9 mouse cellular contexts compared by ENCODE assay signal in genomic region chr1:189867034-189867433, GRCm38 (mm10). TPM values are rescaled to one million over a fixed set of nuclear protein-coding genes. Genes with fewer than 3 reads are reported as not detected.
DNase-seq lines count a peak whose midpoint lies in the region; ATAC-seq and TF ChIP-seq lines count a peak whose summit lies in the region.
"Had no signal": no experiment of that assay in that cellular context is flagged by ENCODE, and none has a peak within 500 bp of the region (broad histone marks: within the 10 kb centered on the region; RNA-seq: fewer than 3 reads in every experiment).

No protein-coding gene starts in this region.

- in situ Hi-C loops in CH12.LX (cut with MboI; ENCODE audit: low pct_ligation_motif_present, low pct_unique_long_range_greater_than_20kb, low sequenced_read_pairs), result no loop called here

- no peaks in the 10 kb centered on the region for H3K27me3 ChIP-seq in CH12.LX (replicated peaks)
- H3K27me3 ChIP-seq in heart, postnatal 0 days (ENCODE audit: control insufficient read depth, insufficient read depth, low read length), result no peaks in the 10 kb centered on the region
- no peaks in the 10 kb centered on the region for H3K27me3 ChIP-seq in lung, postnatal 0 days (replicated peaks; ENCODE audit: insufficient read depth, low read length)

- H3K27ac ChIP-seq in CH12.LX (ENCODE audit: insufficient read depth, low read depth), result no peak overlapping the region
- peak overlapping the region; percentile 87 for H3K27ac ChIP-seq in heart, postnatal 0 days (ENCODE audit: low read depth)
- H3K27ac ChIP-seq in lung, postnatal 0 days (ENCODE audit: low read length), result peak overlapping the region; percentile 86

- no peaks in the 10 kb centered on the region for H3K9me3 ChIP-seq in CH12.LX (replicated peaks; ENCODE audit: low read length)
- H3K9me3 ChIP-seq in heart, postnatal 0 days (replicated peaks; ENCODE audit: control insufficient read depth, low read length), result no peaks in the 10 kb centered on the region
- no peaks in the 10 kb centered on the region for H3K9me3 ChIP-seq in lung, postnatal 0 days (ENCODE audit: low read length)

- H3K4me1 ChIP-seq in CH12.LX (ENCODE audit: control insufficient read depth in 1 of 2, insufficient read depth in 2 of 2), result peaks cover 7 to 10% of the 10 kb centered on the region in 2 experiments; a peak in 3 of 4 replicates
- peaks cover 16% of the 10 kb centered on the region for H3K4me1 ChIP-seq in heart, postnatal 0 days (ENCODE audit: control insufficient read depth, insufficient read depth)
- peaks cover 19% of the 10 kb centered on the region for H3K4me1 ChIP-seq in lung, postnatal 0 days (ENCODE audit: insufficient read depth, low read depth, low read length)

- H3K36me3 ChIP-seq in CH12.LX (replicated peaks in 1 of 2; ENCODE audit: control insufficient read depth in 1 of 2, insufficient read depth in 1 of 2, low read length in 1 of 2), result no peaks in the 10 kb centered on the region
- H3K36me3 ChIP-seq in heart, postnatal 0 days (replicated peaks; ENCODE audit: control insufficient read depth, insufficient read depth, low read length), result peaks cover 18% of the 10 kb centered on the region; the same call in 1 of the 2 replicates
- H3K36me3 ChIP-seq in lung, postnatal 0 days (ENCODE audit: insufficient read depth, low read length), result 0 out of 2 replicates have a peak, but pooled peaks cover 6% of the 10 kb centered on the region

- no peak for TF ChIP-seq CTCF in CH12.LX (conservative IDR thresholded peaks at IDR 0.05 in 1 of 2, IDR thresholded peaks at IDR 0.05 in 1 of 2; ENCODE audit: low read depth in 2 of 2, low read length in 2 of 2)
- TF ChIP-seq CTCF in heart, postnatal 0 days (IDR thresholded peaks at IDR 0.05; ENCODE audit: low read depth), result no peak
- TF ChIP-seq CTCF in lung, postnatal 0 days (IDR thresholded peaks at IDR 0.05), result no peak

- H3K4me3 ChIP-seq in CH12.LX (replicated peaks in 1 of 3; ENCODE audit: low read depth in 2 of 3, low read length in 2 of 3, poor library complexity in 1 of 3), result no peak overlapping the region
- no peak overlapping the region for H3K4me3 ChIP-seq in heart, postnatal 0 days (ENCODE audit: low read depth, low read length)
- no peak overlapping the region for H3K4me3 ChIP-seq in lung, postnatal 0 days (ENCODE audit: low read depth, low read length)

- WGBS in heart, postnatal 0 days, result 5% methylated on average over 5 of the region's 5 CpGs
- WGBS in lung, postnatal 0 days, result 8% methylated on average over 5 of the region's 5 CpGs

- no peak overlapping the region for H3K9ac ChIP-seq in CH12.LX (ENCODE audit: insufficient read depth, low read depth)
- no peak overlapping the region for H3K9ac ChIP-seq in heart, postnatal 0 days (replicated peaks; ENCODE audit: low read depth, low read length)
- no peak overlapping the region for H3K9ac ChIP-seq in lung, postnatal 0 days (replicated peaks; ENCODE audit: low read depth)

- TF ChIP-seq RAD21 in CH12.LX (IDR thresholded peaks at IDR 0.05; ENCODE audit: low read depth, low read length), result no peak

- DNase-seq in 416B (ENCODE audit: low read depth) (peak; percentile 84), CH12.LX (ENCODE audit: extremely low read depth) (no peak), adipocyte (ENCODE audit: low spot score) (no peak)
- peak; percentile 80 for DNase-seq in heart, postnatal 0 days (ENCODE audit: low spot score)
- peak; percentile 74 for DNase-seq in lung, postnatal 0 days (ENCODE audit: low spot score)
- DNase-seq in adrenal gland, postnatal 14 days, result no peak
- no peak for DNase-seq in gastrocnemius, postnatal 4 days (ENCODE audit: low spot score in 2 of 2)
- no peak for DNase-seq in Muller cell, postnatal 12 days (ENCODE audit: inconsistent ontology term)

- 0 out of 2 replicates have a peak, but pooled peaks have one; percentile 24 for TF ChIP-seq POLR2A in CH12.LX (IDR thresholded peaks at IDR 0.05; ENCODE audit: low read depth, low read length)

- TF ChIP-seq EP300 in CH12.LX (IDR thresholded peaks at IDR 0.05; ENCODE audit: low read length), result no peak
- TF ChIP-seq EP300 in heart, postnatal 0 days (IDR thresholded peaks at IDR 0.05; ENCODE audit: low read depth), result no peak
- no peak for TF ChIP-seq EP300 in lung, postnatal 0 days (IDR thresholded peaks at IDR 0.05)

- dilution Hi-C loops in CH12.LX (cut with MboI; ENCODE audit: extremely low pct_ligation_motif_present, extremely low pct_unique_long_range_greater_than_20kb, low sequenced_read_pairs), result no loop called here

- peak; percentile 70 for ATAC-seq in heart, postnatal 0 days (ENCODE audit: insufficient read depth, low read depth)
- ATAC-seq in lung, postnatal 0 days, result peak; percentile 62
- ATAC-seq: forebrain, embryonic 14.5 days had no signal

- H3K4me2 ChIP-seq in CH12.LX (ENCODE audit: insufficient read depth, low read depth, poor library complexity, severe bottlenecking), result no peak overlapping the region
- H3K4me2 ChIP-seq in heart, postnatal 0 days (ENCODE audit: low read depth, low read length), result peak overlapping the region; percentile 10
- H3K4me2 ChIP-seq in lung, postnatal 0 days (replicated peaks; ENCODE audit: low read depth, low read length), result peak overlapping the region; percentile 40; the same call in 1 of the 2 replicates

- no peaks in the 10 kb centered on the region for H3K79me2 ChIP-seq in CH12.LX (replicated peaks; ENCODE audit: control insufficient read depth, extremely low read depth, insufficient read depth, poor library complexity, severe bottlenecking)

TF ChIP-seq in CH12.LX, 34 proteins besides CTCF, POLR2A, EP300 and RAD21:
- TF ChIP-seq JUND (conservative IDR thresholded peaks at IDR 0.05; ENCODE audit: low read depth, low read length) (no peak), MYC (IDR thresholded peaks at IDR 0.05; ENCODE audit: low read depth, low read length) (no peak), ZKSCAN1 (IDR thresholded peaks at IDR 0.05; ENCODE audit: borderline replicate concordance, low read depth, low read length) (no peak), UBTF (IDR thresholded peaks at IDR 0.05; ENCODE audit: low read depth, low read length) (no peak), SMC3 (IDR thresholded peaks at IDR 0.05; ENCODE audit: low read depth, low read length) (no peak), ELF1 (IDR thresholded peaks at IDR 0.05; ENCODE audit: low read depth, low read length) (no peak), JUN (IDR thresholded peaks at IDR 0.05; ENCODE audit: insufficient read depth, low read depth, low read length) (no peak), NRF1 (IDR thresholded peaks at IDR 0.05; ENCODE audit: low read depth, low read length) (no peak), MAX (IDR thresholded peaks at IDR 0.05; ENCODE audit: low read length) (no peak)

RNA-seq across cellular contexts. Expression of gene Smyd2, which starts 55.1 kb away (rescaled TPM):
- 79.9 and 92.7 TPM in 2 replicates for total RNA-seq in CH12.LX (2012; rRNA removed)
- total RNA-seq in CH12.LX (2014; rRNA removed), result 84.7 and 85.8 TPM in 2 replicates
- 103 and 119 TPM in 2 replicates for polyA plus RNA-seq in CH12.LX (2012; ENCODE audit: insufficient read length, low read depth)
- total RNA-seq in heart, postnatal 0 days (2014; rRNA removed; ENCODE audit: low replicate concordance), result 218 and 234 TPM in 2 replicates
- polyA plus RNA-seq in heart, postnatal 0 days (2015; fragmentation: Nextera tagmentation; extraction: Ambion mirVana), result 219 and 239 TPM in 2 replicates
- 34.3 and 35.9 TPM in 2 replicates for polyA plus RNA-seq in lung, postnatal 0 days (2015; fragmentation: Nextera tagmentation; extraction: Ambion mirVana)
- 64.7 and 76.2 TPM in 2 replicates for total RNA-seq in adrenal gland, postnatal 14 days (2021)
- 100 to 1,000 TPM; 144 to 145 TPM for total RNA-seq in gastrocnemius, postnatal 4 days (2021)

Comparison
In these comparisons a context has a peak if more than half of its experiments do, and no peak if none do; other contexts are left out.
1. DNase-seq: peak in 416B (single experiment), heart, postnatal 0 days (single experiment) and lung, postnatal 0 days (single experiment); none in CH12.LX (single experiment), adrenal gland, postnatal 14 days (single experiment), gastrocnemius, postnatal 4 days (0 of 2), Muller cell, postnatal 12 days (single experiment) and adipocyte (single experiment).